Mouse (Mus musculus) adrenal gland, adult 8-10 months (tissue): ENCODE measurements around the gene Akap12. TPM values are rescaled to one million over a fixed set of nuclear protein-coding genes. Genes with fewer than 3 reads are reported as not detected.

Experiments used
- DNase-seq: peaks from one replicate; pipeline ENCODE4 v3.0.0; 2022
- total RNA-seq, 4 experiments: library from RNA; stranded (reverse); gene quantifications; 2 replicates each; pipeline ENCODE4 v1.2.4; 2022

Gene Akap12
- total RNA-seq, result 10 to 100 TPM; 17.0 to 22.1 (median 19.2) TPM

GRCm38 (mm10) chr10:4266041-4266930 lies at the start of gene Akap12:
Akap12 (plus strand) TSS chr10:4266380.
- no peak for DNase-seq

- DNase-seq, result no peak
These were observed 35.4 kb upstream of the Akap12 start for GRCm38 (mm10) chr10:4230563-4231359.

- peak; percentile 53 for DNase-seq
These were observed 33.1 kb upstream of the Akap12 start for GRCm38 (mm10) chr10:4233102-4233501.

- no peak for DNase-seq
These were observed 26.2 kb upstream of the Akap12 start for GRCm38 (mm10) chr10:4239794-4240574.

GRCm38 (mm10) chr10:4243591-4244300 lies 22.4 kb upstream of the Akap12 start:
- DNase-seq, result no peak

- DNase-seq, result no peak
These were observed 20.4 kb upstream of the Akap12 start for GRCm38 (mm10) chr10:4245812-4246211.

GRCm38 (mm10) chr10:4246407-4246806 lies 19.8 kb upstream of the Akap12 start:
- no peak for DNase-seq

- no peak for DNase-seq
These were observed 16.8 kb upstream of the Akap12 start for GRCm38 (mm10) chr10:4249235-4249845.

GRCm38 (mm10) chr10:4250681-4251080 lies 15.5 kb upstream of the Akap12 start:
- DNase-seq, result no peak

- DNase-seq, result no peak
These were observed 12.6 kb upstream of the Akap12 start for GRCm38 (mm10) chr10:4253613-4254012.

- DNase-seq, result no peak
These were observed 11.7 kb upstream of the Akap12 start for GRCm38 (mm10) chr10:4254459-4254858.

- DNase-seq, result no peak
These were observed 5.3 kb upstream of the Akap12 start for GRCm38 (mm10) chr10:4260925-4261324.

GRCm38 (mm10) chr10:4261359-4261952 lies 4.7 kb upstream of the Akap12 start:
- no peak for DNase-seq

GRCm38 (mm10) chr10:4265641-4266040 lies 539 bp upstream of the Akap12 start:
- DNase-seq, result no peak

GRCm38 (mm10) chr10:4266931-4267310 lies 741 bp downstream of the Akap12 start:
- DNase-seq, result no peak

- DNase-seq, result no peak
These were observed 1.3 kb downstream of the Akap12 start for GRCm38 (mm10) chr10:4267481-4267880.

GRCm38 (mm10) chr10:4268140-4268539 lies 2.0 kb downstream of the Akap12 start:
- DNase-seq, result no peak

GRCm38 (mm10) chr10:4275572-4275971 lies 9.4 kb downstream of the Akap12 start:
- DNase-seq, result no peak

GRCm38 (mm10) chr10:4276081-4276480 lies 9.9 kb downstream of the Akap12 start:
- DNase-seq, result no peak

- no peak for DNase-seq
These were observed 11.9 kb downstream of the Akap12 start for GRCm38 (mm10) chr10:4278041-4278440.

- DNase-seq, result no peak
These were observed 16.2 kb downstream of the Akap12 start for GRCm38 (mm10) chr10:4282395-4282794.
